Mouse (Mus musculus) megakaryocyte, embryonic 14.5 days (primary cell): Measurements from ENCODE around the gene Pklr.

ENCODE experiments used
- FLI1 ChIP-seq: IDR thresholded peaks from 2 replicates; pipeline ENCODE4 v1.6.1; 2012; ENCODE audit warnings: low read length, inconsistent platforms, mixed read lengths
- GATA1 ChIP-seq: IDR thresholded peaks from 3 replicates; pipeline ENCODE4 v1.6.1; 2012; ENCODE audit warnings: mixed read lengths, low read length, inconsistent platforms, borderline replicate concordance

- no peak for TF ChIP-seq GATA1
- no peak for TF ChIP-seq FLI1
These were observed 20.4 kb upstream of the Pklr start for GRCm38 (mm10) chr3:89115522-89115921.
